Mouse (Mus musculus) bone marrow macrophage, adult 2 months (primary cell): ENCODE results near the gene Exoc4.

Experiments used
- CTCF ChIP-seq: IDR thresholded peaks from 2 replicates; pipeline ENCODE4 v1.5.1; 2012; ENCODE audit warnings: low read depth, mild to moderate bottlenecking, low read length, moderate library complexity
- POLR2A ChIP-seq: IDR thresholded peaks from 2 replicates; pipeline ENCODE4 v1.6.1; 2012; ENCODE audit warnings: mild to moderate bottlenecking, low read depth, low read length, borderline replicate concordance

DNA sequence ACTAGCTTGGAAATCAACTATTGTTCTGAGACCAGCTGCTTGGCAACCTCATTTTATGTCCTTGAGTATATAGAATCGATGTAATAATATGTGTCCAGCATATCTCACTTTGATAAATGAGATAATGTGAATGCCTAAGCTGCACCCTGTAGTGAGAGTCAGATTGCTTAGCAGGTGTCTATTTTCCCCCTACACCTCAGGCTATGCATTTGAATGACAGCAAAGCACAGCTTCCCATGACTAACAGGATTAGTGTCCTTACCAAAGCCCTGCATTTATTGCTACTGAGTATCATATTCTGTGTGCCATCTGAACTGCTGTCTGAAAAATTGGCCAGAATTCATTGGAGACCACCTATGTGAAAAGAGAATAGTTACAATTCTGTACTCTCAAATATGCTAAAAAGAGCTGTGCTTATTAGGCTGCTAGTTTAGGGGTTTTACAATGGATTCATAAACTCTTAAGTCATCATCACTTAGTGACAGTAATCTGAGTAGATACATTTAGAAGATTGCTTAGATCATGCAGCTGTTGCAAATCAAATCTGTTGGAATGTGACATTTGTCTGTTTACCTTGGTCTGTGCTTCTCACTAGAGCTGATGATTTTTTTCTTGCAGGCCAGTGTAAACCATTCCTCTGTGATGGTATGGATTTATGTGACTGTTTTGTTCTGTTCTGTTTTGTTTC, 98.3 kb downstream of the Exoc4 start:
- no peak for TF ChIP-seq CTCF
- TF ChIP-seq POLR2A, result no peak
